Mouse (Mus musculus) lung, postnatal 14 days (tissue): ENCODE results near the gene Abca6.

Experiments used
- DNase-seq: peaks from one replicate; pipeline ENCODE4 v3.0.0; 2021

Abca6 gene

DNA sequence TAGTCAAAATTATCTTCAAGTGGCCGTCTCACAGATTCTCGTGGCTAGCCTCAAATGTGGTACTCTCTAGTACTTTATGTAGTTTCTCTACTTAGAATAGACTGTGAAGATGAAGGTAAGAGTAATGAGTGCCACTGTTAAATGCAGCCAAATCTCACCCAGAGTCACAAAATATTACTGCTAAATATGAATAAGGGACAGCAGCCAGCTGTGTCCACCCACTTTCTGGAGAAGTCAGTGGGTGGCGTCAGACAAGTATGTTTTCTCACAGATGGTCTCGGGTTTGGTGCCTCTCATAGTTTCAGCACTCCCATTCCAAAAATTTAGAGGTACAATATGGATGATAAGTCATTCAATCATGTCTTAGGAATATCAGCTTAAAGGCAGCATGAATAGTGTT, 56.3 kb downstream of the Abca6 start:
- no peak for DNase-seq

- DNase-seq = no peak
These were observed 80.4 kb downstream of the Abca6 start for GRCm38 (mm10) chr11:110171212-110171611.

DNA sequence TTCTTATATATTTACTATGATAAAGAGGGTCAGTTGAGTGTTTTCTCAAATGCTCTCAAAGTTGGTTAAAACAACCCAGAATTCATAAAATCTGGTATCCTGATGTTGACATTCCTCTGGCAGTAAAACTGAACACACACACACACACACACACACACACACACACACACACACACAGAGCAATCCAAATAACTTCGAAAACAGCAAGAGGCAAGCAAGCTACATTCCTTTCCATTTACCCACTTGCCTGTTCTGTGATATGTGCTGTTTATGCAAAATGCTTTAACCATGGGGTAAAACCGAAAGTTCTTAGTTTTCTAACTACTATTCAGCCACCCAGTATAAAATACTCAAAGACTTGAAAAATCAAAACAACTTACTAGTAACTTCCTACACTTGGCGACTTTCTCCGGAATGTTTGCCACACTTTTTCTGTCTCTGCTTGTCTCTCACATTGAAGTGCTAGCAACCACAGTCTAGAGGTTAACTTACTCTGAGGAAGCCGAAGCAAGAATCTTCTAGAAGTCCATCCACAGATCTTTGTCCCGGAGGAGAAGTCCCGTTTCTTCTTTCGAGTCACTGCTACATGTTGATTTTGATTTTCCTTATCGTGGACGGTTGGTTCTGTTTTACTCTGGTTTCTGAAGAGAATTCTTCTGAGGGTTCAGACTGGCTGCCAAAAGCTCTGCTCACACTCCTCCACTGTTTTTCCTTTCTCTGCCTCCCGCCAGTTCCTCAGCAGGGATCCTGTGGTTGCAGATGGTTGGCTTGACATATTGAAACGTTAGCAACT, 83.9 kb downstream of the Abca6 start, which contains the start of gene Abca9:
Gene Abca9 (minus strand): TSS at position 738 of the 793 bp plus-strand sequence.
- peak; percentile 28 for DNase-seq

- no peak for DNase-seq
These were observed 85.8 kb downstream of the Abca6 start for GRCm38 (mm10) chr11:110165822-110166221.

GRCm38 (mm10) chr11:110165409-110165808, 86.2 kb downstream of the Abca6 start:
- DNase-seq = no peak

DNA sequence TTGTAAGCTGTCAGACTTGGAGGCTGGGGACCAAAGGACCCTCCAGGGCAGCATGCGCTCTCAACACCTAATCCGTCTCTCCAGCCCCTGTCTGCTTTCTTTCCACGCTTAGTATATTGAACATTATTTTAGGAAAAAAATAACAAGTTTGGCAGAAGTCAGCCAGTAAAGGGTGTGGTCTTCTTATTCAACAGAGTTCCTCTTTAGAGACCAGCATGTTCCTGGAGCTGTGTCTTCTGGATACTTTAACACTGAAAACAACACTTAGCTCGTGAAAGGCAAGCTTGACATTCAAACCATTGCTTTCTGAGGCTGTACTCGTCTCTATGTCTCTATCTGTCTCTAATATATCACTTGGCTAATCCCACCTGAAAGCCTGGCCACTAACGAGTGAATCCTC, 94.5 kb downstream of the Abca6 start:
- no peak for DNase-seq

GRCm38 (mm10) chr11:110155985-110156384, 95.6 kb downstream of the Abca6 start:
- DNase-seq = no peak

GRCm38 (mm10) chr11:110147640-110148039, 103.9 kb downstream of the Abca6 start:
- no peak for DNase-seq

DNA sequence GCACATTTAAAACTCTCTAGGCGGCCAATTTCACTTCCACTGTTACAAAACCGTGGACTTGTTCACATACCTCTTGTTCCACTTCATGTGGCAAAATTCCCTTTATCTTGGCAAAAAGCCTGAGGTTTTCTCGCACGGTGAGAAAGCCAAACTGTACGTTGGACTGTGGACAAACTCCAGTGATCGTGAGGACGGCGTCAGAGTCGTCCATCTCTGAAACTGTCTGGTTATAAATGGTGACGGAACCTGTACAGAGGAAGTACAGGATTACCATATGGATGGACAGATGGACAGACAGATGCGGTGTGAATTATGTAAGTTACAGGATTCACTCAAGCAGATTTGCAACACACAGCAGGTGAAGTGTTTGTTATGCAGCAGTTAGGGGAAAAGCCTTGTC, 106.2 kb downstream of the Abca6 start:
- no peak for DNase-seq

DNA sequence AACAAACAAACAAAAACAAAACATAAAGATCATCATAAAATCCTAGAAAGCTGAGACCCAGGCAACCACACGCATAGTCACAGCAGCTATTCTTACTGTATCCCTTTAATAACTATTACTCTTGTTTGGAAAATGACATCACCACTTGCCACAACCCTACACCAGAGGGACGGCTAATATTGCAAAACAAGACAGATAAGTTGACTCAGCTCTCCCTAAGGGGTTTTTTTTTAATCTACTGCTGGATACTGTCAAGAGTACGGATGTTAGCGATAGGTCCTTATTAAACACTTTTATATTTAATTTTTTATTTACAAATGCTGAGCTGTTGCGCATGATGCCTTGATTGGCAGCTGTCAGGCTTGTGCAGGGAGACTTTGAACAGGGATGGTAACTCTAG, 120.8 kb downstream of the Abca6 start:
- DNase-seq = no peak
